Mouse (Mus musculus): ENCODE results near the gene Reck. TPM values are rescaled to one million over a fixed set of nuclear protein-coding genes. Genes with fewer than 3 reads are reported as not detected.

The Reck gene
- polyA plus RNA-seq (2015; fragmentation: Illumina TruSeq; extraction: RNeasy Lipid Tissue Mini Kit (QIAGEN cat#74804); ENCODE audit: insufficient read depth, low replicate concordance) = 8.0 TPM

GRCm38 (mm10) chr4:43875160-43875918 lies at the start of gene Reck:
Gene Reck, plus strand, starts transcription at chr4:43875530.

GRCm38 (mm10) chr4:43840101-43840500 lies 35.2 kb upstream of the Reck start, which contains the start of gene Olfr157:
Gene Olfr157, minus strand, starts transcription at chr4:43840201.

GRCm38 (mm10) chr4:43851265-43851664 lies 24.1 kb upstream of the Reck start, which contains the start of gene Olfr155:
Gene Olfr155, plus strand, starts transcription at chr4:43851565.

GRCm38 (mm10) chr4:43957292-43957845 lies 82.0 kb downstream of the Reck start, which contains the start of gene Glipr2:
Gene Glipr2, plus strand, starts transcription at chr4:43957401.

GRCm38 (mm10) chr4:43983181-43983580 lies 107.9 kb downstream of the Reck start, which contains the start of gene Ccin:
Gene Ccin, plus strand, starts transcription at chr4:43983483.

Other genes starting within 250 kb of the Reck start
- 10.0 TPM for gene Npr2, start 243.6 kb upstream of the Reck start, polyA plus RNA-seq (2015; fragmentation: Illumina TruSeq; extraction: RNeasy Lipid Tissue Mini Kit (QIAGEN cat#74804); ENCODE audit: insufficient read depth, low replicate concordance)
- not detected for gene Spag8, start 221.9 kb upstream of the Reck start, polyA plus RNA-seq (2015; fragmentation: Illumina TruSeq; extraction: RNeasy Lipid Tissue Mini Kit (QIAGEN cat#74804); ENCODE audit: insufficient read depth, low replicate concordance)
- 23.5 TPM for gene Hint2, start 219.1 kb upstream of the Reck start, polyA plus RNA-seq (2015; fragmentation: Illumina TruSeq; extraction: RNeasy Lipid Tissue Mini Kit (QIAGEN cat#74804); ENCODE audit: insufficient read depth, low replicate concordance)
- 2.1 TPM for gene Tmem8b, start 206.6 kb upstream of the Reck start, polyA plus RNA-seq (2015; fragmentation: Illumina TruSeq; extraction: RNeasy Lipid Tissue Mini Kit (QIAGEN cat#74804); ENCODE audit: insufficient read depth, low replicate concordance)
- gene Fam221b, start 206.4 kb upstream of the Reck start, polyA plus RNA-seq (2015; fragmentation: Illumina TruSeq; extraction: RNeasy Lipid Tissue Mini Kit (QIAGEN cat#74804); ENCODE audit: insufficient read depth, low replicate concordance) = 0.07 TPM
- not detected for gene Olfr70, start 174.7 kb upstream of the Reck start, polyA plus RNA-seq (2015; fragmentation: Illumina TruSeq; extraction: RNeasy Lipid Tissue Mini Kit (QIAGEN cat#74804); ENCODE audit: insufficient read depth, low replicate concordance)
- gene Olfr71, start 165.3 kb upstream of the Reck start, polyA plus RNA-seq (2015; fragmentation: Illumina TruSeq; extraction: RNeasy Lipid Tissue Mini Kit (QIAGEN cat#74804); ENCODE audit: insufficient read depth, low replicate concordance) = not detected
- 0.28 TPM for gene Hrct1, start 148.3 kb upstream of the Reck start, polyA plus RNA-seq (2015; fragmentation: Illumina TruSeq; extraction: RNeasy Lipid Tissue Mini Kit (QIAGEN cat#74804); ENCODE audit: insufficient read depth, low replicate concordance)
- 0.07 TPM for gene Spaar, start 145.5 kb upstream of the Reck start, polyA plus RNA-seq (2015; fragmentation: Illumina TruSeq; extraction: RNeasy Lipid Tissue Mini Kit (QIAGEN cat#74804); ENCODE audit: insufficient read depth, low replicate concordance)
- not detected for gene Olfr159, start 104.5 kb upstream of the Reck start, polyA plus RNA-seq (2015; fragmentation: Illumina TruSeq; extraction: RNeasy Lipid Tissue Mini Kit (QIAGEN cat#74804); ENCODE audit: insufficient read depth, low replicate concordance)
- not detected for gene Olfr156, start 51.6 kb upstream of the Reck start, polyA plus RNA-seq (2015; fragmentation: Illumina TruSeq; extraction: RNeasy Lipid Tissue Mini Kit (QIAGEN cat#74804); ENCODE audit: insufficient read depth, low replicate concordance)
- not detected for gene Olfr157, start 35.3 kb upstream of the Reck start, polyA plus RNA-seq (2015; fragmentation: Illumina TruSeq; extraction: RNeasy Lipid Tissue Mini Kit (QIAGEN cat#74804); ENCODE audit: insufficient read depth, low replicate concordance)
- not detected for gene Olfr155, start 24.0 kb upstream of the Reck start, polyA plus RNA-seq (2015; fragmentation: Illumina TruSeq; extraction: RNeasy Lipid Tissue Mini Kit (QIAGEN cat#74804); ENCODE audit: insufficient read depth, low replicate concordance)
- gene Glipr2, start 81.9 kb downstream of the Reck start, polyA plus RNA-seq (2015; fragmentation: Illumina TruSeq; extraction: RNeasy Lipid Tissue Mini Kit (QIAGEN cat#74804); ENCODE audit: insufficient read depth, low replicate concordance) = 53.7 TPM
- gene Ccin, start 108.0 kb downstream of the Reck start, polyA plus RNA-seq (2015; fragmentation: Illumina TruSeq; extraction: RNeasy Lipid Tissue Mini Kit (QIAGEN cat#74804); ENCODE audit: insufficient read depth, low replicate concordance) = not detected
- gene Clta, start 128.9 kb downstream of the Reck start, polyA plus RNA-seq (2015; fragmentation: Illumina TruSeq; extraction: RNeasy Lipid Tissue Mini Kit (QIAGEN cat#74804); ENCODE audit: insufficient read depth, low replicate concordance) = 236 TPM
- gene Gne, start 208.6 kb downstream of the Reck start, polyA plus RNA-seq (2015; fragmentation: Illumina TruSeq; extraction: RNeasy Lipid Tissue Mini Kit (QIAGEN cat#74804); ENCODE audit: insufficient read depth, low replicate concordance) = 17.2 TPM

All from spleen, adult 10 weeks (tissue).